Comparison of ENCODE assay signal across 24 mouse cellular contexts in genomic region chr5:102801469-102801868, GRCm38 (mm10).
"Had no signal": no experiment of that assay in that cellular context is flagged by ENCODE, and none has a peak within 500 bp of the region (broad histone marks: within the 10 kb centered on the region; RNA-seq: fewer than 3 reads in every experiment).

No protein-coding gene starts in this region.

- H3K27me3 ChIP-seq: heart, embryonic 12.5 days; hindbrain, embryonic 12.5 days; limb, embryonic 12.5 days; liver, embryonic 13.5 days had no signal

- DNase-seq: forebrain, postnatal 0 days; gastrocnemius, postnatal 14 days; gastrocnemius, postnatal 36 days; heart, adult 18-20 months; heart, postnatal 10 days; heart, postnatal 4 days; kidney, adult 18-20 months; kidney, adult 8-10 months; kidney, postnatal 10 days; kidney, postnatal 36 days; layer of hippocampus, adult 9-11 months; layer of hippocampus, postnatal 36 days; liver; liver, embryonic 13.5 days had no signal

- H3K4me3 ChIP-seq: heart, embryonic 10.5 days; heart, embryonic 12.5 days; hindbrain, embryonic 10.5 days; hindbrain, embryonic 12.5 days; limb, embryonic 10.5 days; limb, embryonic 12.5 days; liver, embryonic 13.5 days had no signal

- ATAC-seq: forebrain, postnatal 0 days; hindbrain, embryonic 16.5 days; inflammation-experienced regulatory T-cells, adult 6 months had no signal

- H3K36me3 ChIP-seq: heart, embryonic 10.5 days; heart, embryonic 12.5 days; hindbrain, embryonic 10.5 days; hindbrain, embryonic 12.5 days; limb, embryonic 10.5 days; limb, embryonic 12.5 days; liver, embryonic 13.5 days had no signal

- H3K9ac ChIP-seq: forebrain, postnatal 0 days; heart, embryonic 12.5 days; hindbrain, embryonic 12.5 days; hindbrain, embryonic 14.5 days; limb, embryonic 12.5 days; liver, embryonic 13.5 days had no signal

- H3K27ac ChIP-seq: heart, embryonic 10.5 days; hindbrain, embryonic 10.5 days; hindbrain, embryonic 12.5 days; hindbrain, embryonic 14.5 days; limb, embryonic 10.5 days; limb, embryonic 12.5 days; liver, embryonic 13.5 days had no signal

- H3K9me3 ChIP-seq: heart, embryonic 10.5 days; heart, embryonic 12.5 days; hindbrain, embryonic 10.5 days; hindbrain, embryonic 12.5 days; limb, embryonic 10.5 days; limb, embryonic 12.5 days; liver, embryonic 13.5 days had no signal

- H3K4me2 ChIP-seq: heart, embryonic 12.5 days; hindbrain, embryonic 12.5 days; hindbrain, embryonic 14.5 days; limb, embryonic 12.5 days; liver, embryonic 11.5 days; liver, embryonic 13.5 days had no signal

- H3K4me1 ChIP-seq: heart, embryonic 10.5 days; heart, embryonic 12.5 days; liver, embryonic 13.5 days had no signal
